Mouse (Mus musculus) thymus, postnatal 0 days (tissue): Measurements from ENCODE around the gene Zfp868. TPM values are rescaled to one million over a fixed set of nuclear protein-coding genes. Genes with fewer than 3 reads are reported as not detected.
"Not testable (repeated sequence)": the region's sequence is repeated elsewhere in the genome, so short reads cannot be mapped to it uniquely, and the experiment has no call there.

Experiments used
- DNase-seq: peaks from one replicate; pipeline ENCODE4 v3.0.0-alpha.2; 2015; ENCODE audit warnings: low spot score
- polyA plus RNA-seq: library from polyadenylated mRNA; unstranded; fragments of >200 nt; fragmentation: Nextera tagmentation; extraction: Ambion mirVana; gene quantifications from 2 replicates; pipeline ENCODE4 v1.2.1, GENCODE M21; 2015

Gene Zfp868
- 20.1 and 20.7 TPM in 2 replicates for polyA plus RNA-seq

DNA sequence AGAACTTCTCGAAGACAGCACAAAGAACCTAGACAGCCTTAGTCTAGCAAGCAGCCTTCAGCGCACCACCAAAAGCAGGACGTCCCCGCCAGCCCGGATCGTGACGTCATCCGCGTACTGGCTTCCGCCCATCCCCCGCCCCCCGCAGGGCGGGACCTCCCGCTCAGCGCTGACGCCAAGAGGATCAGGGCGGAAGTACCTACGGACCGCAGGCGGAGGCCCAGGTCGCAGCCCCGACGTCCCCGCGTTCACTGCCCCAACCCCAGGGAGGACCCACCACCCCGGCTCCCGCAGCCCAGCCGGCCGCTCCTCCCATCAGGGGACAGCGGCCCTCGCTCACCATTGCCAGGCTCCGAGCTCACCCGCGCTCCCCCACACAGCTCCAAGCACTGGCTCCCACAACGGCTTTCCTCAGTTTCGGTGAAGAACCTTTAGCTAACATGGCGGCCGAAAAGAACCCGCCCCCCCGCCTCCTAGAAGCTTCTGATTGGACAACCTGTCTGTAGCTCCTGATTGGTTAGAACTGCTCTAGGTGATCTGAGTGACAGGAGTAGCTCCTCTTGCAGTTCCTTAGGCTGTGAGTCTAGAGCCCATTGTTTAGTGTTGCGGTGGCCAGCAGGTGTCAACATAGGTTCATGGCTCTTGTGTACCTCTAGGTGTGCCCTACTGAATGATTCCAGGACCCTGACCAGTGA is at the start of gene Zfp868:
TSS of gene Zfp868 (minus strand) at position 454 of the 695 bp plus-strand sequence.
- peak; percentile 99 for DNase-seq

DNA sequence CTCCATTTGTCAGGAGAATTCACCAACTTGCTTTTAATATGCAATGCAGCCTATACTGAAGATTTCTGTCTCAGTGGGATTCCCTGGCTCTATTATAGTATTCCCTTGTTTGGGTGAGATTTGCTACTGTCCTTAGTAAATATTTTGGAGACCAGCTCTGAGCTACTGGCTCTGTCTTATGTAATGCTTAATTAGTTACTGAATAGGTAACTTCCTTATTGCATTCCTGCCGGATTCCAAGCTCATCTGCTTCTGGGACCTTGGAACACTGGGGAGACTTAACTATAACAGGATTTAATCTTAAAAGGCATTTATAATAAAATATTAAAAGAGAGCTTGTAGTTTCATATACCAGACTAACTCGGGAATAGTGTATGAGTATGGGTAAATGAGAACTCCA is 39.7 kb upstream of the Zfp868 start:
- DNase-seq, result not testable (repeated sequence)

DNA sequence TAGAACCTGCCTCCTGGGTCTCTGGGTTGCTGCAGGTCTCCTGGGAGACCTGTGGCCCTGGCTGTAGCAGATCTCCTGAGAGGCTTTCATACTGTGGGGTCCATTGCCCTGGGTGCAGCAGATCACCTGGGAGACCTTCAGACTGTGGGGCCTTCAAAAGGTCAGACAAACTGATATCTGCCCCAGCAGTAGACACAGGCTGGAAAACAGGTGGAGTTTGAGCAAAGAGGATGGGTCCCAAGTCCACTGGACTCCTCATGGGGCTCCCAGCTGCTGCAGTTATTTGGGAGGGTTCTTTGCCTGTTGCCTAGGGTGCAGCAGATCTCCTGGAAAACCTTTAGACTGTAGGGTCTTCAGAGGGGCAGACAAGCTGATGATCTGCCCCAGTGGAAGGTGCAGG is 35.9 kb upstream of the Zfp868 start:
- no peak for DNase-seq

- DNase-seq, result peak; percentile 78
Measured at GRCm38 (mm10) chr8:69654358-69654981, 29.1 kb upstream of the Zfp868 start, which contains the start of gene Zfp964. Zfp964 (plus strand) TSS chr8:69654479.

- no peak for DNase-seq
Measured at GRCm38 (mm10) chr8:69653808-69654357, 28.5 kb upstream of the Zfp868 start.

- no peak for DNase-seq
Measured at GRCm38 (mm10) chr8:69618078-69618477, 7.3 kb downstream of the Zfp868 start.

DNA sequence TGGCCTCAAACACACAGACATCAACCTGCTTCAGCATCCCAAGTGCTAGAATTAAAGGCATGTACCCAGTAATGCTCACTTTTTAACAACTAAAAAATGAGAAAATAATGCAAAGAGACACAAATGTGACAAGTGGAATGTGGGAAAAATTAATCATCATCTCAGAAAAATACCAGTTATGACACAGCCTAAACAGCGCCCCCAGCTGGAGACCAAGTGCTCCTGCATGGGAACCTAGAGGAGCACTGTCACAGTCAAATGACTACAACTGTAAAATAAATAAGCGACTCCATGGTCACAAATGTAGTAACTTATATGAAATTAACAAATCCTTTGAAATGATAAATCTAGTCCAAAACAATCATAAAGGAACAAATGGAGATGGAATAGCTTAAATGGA is 10.7 kb downstream of the Zfp868 start:
- DNase-seq, result no peak

- not testable (repeated sequence) for DNase-seq
Measured at GRCm38 (mm10) chr8:69597598-69597997, 27.8 kb downstream of the Zfp868 start.

- DNase-seq, result no peak
Measured at GRCm38 (mm10) chr8:69584611-69585202, 40.6 kb downstream of the Zfp868 start.

- DNase-seq, result not testable (repeated sequence)
Measured at GRCm38 (mm10) chr8:69584201-69584600, 41.1 kb downstream of the Zfp868 start.

Other genes starting within 250 kb of the Zfp868 start
- not detected in 2 replicates for gene Gm9495, start 172.0 kb downstream of the Zfp868 start, polyA plus RNA-seq
- gene Gm7697, start 102.6 kb downstream of the Zfp868 start, polyA plus RNA-seq, result not detected in 2 replicates
- gene Zfp964, start 28.9 kb upstream of the Zfp868 start, polyA plus RNA-seq, result 0.48 and 0.54 TPM in 2 replicates
- 23.7 and 26.3 TPM in 2 replicates for gene Zfp869, start 85.2 kb upstream of the Zfp868 start, polyA plus RNA-seq
- gene Zfp963, start 124.4 kb upstream of the Zfp868 start, polyA plus RNA-seq, result 5.3 and 5.4 TPM in 2 replicates
- 0.33 and 1.3 TPM in 2 replicates for gene Gm20422, start 149.3 kb upstream of the Zfp868 start, polyA plus RNA-seq
- 37.2 and 39.2 TPM in 2 replicates for gene Atp13a1, start 165.6 kb upstream of the Zfp868 start, polyA plus RNA-seq
- gene Zfp866, start 165.6 kb upstream of the Zfp868 start, polyA plus RNA-seq, result 18.3 and 22.1 TPM in 2 replicates
- 30.9 and 35.0 TPM in 2 replicates for gene Gmip, start 183.1 kb upstream of the Zfp868 start, polyA plus RNA-seq
- gene Lpar2, start 196.9 kb upstream of the Zfp868 start, polyA plus RNA-seq, result 0.31 and 0.53 TPM in 2 replicates
- 15.1 and 18.3 TPM in 2 replicates for gene Pbx4, start 206.9 kb upstream of the Zfp868 start, polyA plus RNA-seq